Mouse (Mus musculus): ENCODE results near the gene Tns4. TPM values are rescaled to one million over a fixed set of nuclear protein-coding genes. Genes with fewer than 3 reads are reported as not detected.

Tns4 gene
- total and polyA plus RNA-seq, 3 experiments, result 0.03 TPM; not detected in 2

- TF ChIP-seq CHD1 (IDR thresholded peaks at IDR 0.05; ENCODE audit: low read depth, low read length) (no peak), KAT2A (conservative IDR thresholded peaks at IDR 0.05; ENCODE audit: low read depth, low read length) (no peak), JUND (IDR thresholded peaks at IDR 0.05; ENCODE audit: low read depth, low read length) (0 out of 2 replicates have a peak, but pooled peaks have one; percentile 11), EP300 (IDR thresholded peaks at IDR 0.05; ENCODE audit: low read depth in 1 of 2, low read length in 2 of 2) (peak; percentile 53 to 69; a peak in 3 of 4 replicates), MAFK (IDR thresholded peaks at IDR 0.05; ENCODE audit: borderline replicate concordance, low read depth, low read length) (no peak), TBP (IDR thresholded peaks at IDR 0.05; ENCODE audit: low read depth, low read length) (peak; percentile 49; the same call in 1 of the 2 replicates), POLR2A (IDR thresholded peaks at IDR 0.05; ENCODE audit: control insufficient read depth in 1 of 2, insufficient read depth in 1 of 2, low read depth in 1 of 2, low read length in 2 of 2, poor library complexity in 1 of 2) (peak in 1 of 2 experiments; percentile 50; a peak in 1 of 4 replicates), MAX (IDR thresholded peaks at IDR 0.05; ENCODE audit: low read length) (peak; percentile 43), SIN3A (IDR thresholded peaks at IDR 0.05; ENCODE audit: low read length) (peak; percentile 47), RAD21 (IDR thresholded peaks at IDR 0.05; ENCODE audit: low read depth, low read length) (no peak), MEF2A (IDR thresholded peaks at IDR 0.05; ENCODE audit: extremely low read depth, insufficient replicate concordance, low read depth, low read length, poor library complexity, severe bottlenecking) (no peak), ZMIZ1 (IDR thresholded peaks at IDR 0.05; ENCODE audit: low read depth, low read length) (peak; percentile 47; the same call in 1 of the 2 replicates), ETS1 (IDR thresholded peaks at IDR 0.05; ENCODE audit: low read depth, low read length) (peak; percentile 15; the same call in 1 of the 2 replicates), CTCF (IDR thresholded peaks at IDR 0.05 in 2 of 3, conservative IDR thresholded peaks at IDR 0.05 in 1 of 3; ENCODE audit: control insufficient read depth in 1 of 3, insufficient read depth in 1 of 3, low read depth in 2 of 3, low read length in 3 of 3, poor library complexity in 1 of 3, severe bottlenecking in 1 of 3) (no peak), POLR2AphosphoS2 (IDR thresholded peaks at IDR 0.05; ENCODE audit: low read length) (no peak), BHLHE40 (IDR thresholded peaks at IDR 0.05; ENCODE audit: borderline replicate concordance, low read depth, low read length) (no peak), MYC (IDR thresholded peaks at IDR 0.05; ENCODE audit: low read depth, low read length) (no peak; the same call in 1 of the 2 replicates), GABPA (IDR thresholded peaks at IDR 0.05; ENCODE audit: low read depth, low read length) (no peak)
Measured at GRCm38 (mm10) chr11:99105981-99106726, 17.0 kb upstream of the Tns4 start (continued).

GRCm38 (mm10) chr11:99104609-99105410 lies 15.7 kb upstream of the Tns4 start:
- no peaks in the 10 kb centered on the region for H3K79me2 ChIP-seq (ENCODE audit: control insufficient read depth, insufficient read depth, low read length, poor library complexity)
- H3K27me3 ChIP-seq (ENCODE audit: control insufficient read depth in 1 of 2, insufficient read depth in 2 of 2, low read length in 2 of 2), result no peaks in the 10 kb centered on the region
- H3K9me3 ChIP-seq (replicated peaks; ENCODE audit: insufficient read depth, low read length), result no peaks in the 10 kb centered on the region
- peaks cover 0 to 39% of the 10 kb centered on the region in 2 experiments; a peak in 2 of 4 replicates for H3K36me3 ChIP-seq (ENCODE audit: control insufficient read depth in 1 of 2, insufficient read depth in 2 of 2, low read length in 2 of 2)
- peak; percentile 98 for DNase-seq (ENCODE audit: low read depth, low spot score)
- H3K4me3 ChIP-seq (ENCODE audit: control insufficient read depth in 1 of 2, insufficient read depth in 1 of 2, low read depth in 2 of 2, low read length in 2 of 2), result no peak overlapping the region
- peak overlapping the region; percentile 6; the same call in 1 of the 2 replicates for H3K9ac ChIP-seq (ENCODE audit: control insufficient read depth, low read depth, low read length, poor library complexity, severe bottlenecking)
- peak overlapping the region; percentile 87 for H3K27ac ChIP-seq (ENCODE audit: control insufficient read depth, low read depth, low read length)
- peaks cover 26 to 52% of the 10 kb centered on the region in 2 experiments for H3K4me1 ChIP-seq (ENCODE audit: control insufficient read depth in 1 of 2, insufficient read depth in 2 of 2, low read length in 2 of 2)
- TF ChIP-seq NELFE (IDR thresholded peaks at IDR 0.05; ENCODE audit: low read depth, low read length) (no peak; the same call in 1 of the 2 replicates), TCF12 (IDR thresholded peaks at IDR 0.05; ENCODE audit: low read depth, low read length) (peak; percentile 90), CHD1 (IDR thresholded peaks at IDR 0.05; ENCODE audit: low read depth, low read length) (no peak), POLR2AphosphoS5 (IDR thresholded peaks at IDR 0.05; ENCODE audit: borderline replicate concordance, low read depth, low read length) (no peak), TAL1 (IDR thresholded peaks at IDR 0.05; ENCODE audit: low read length) (peak; percentile 60), MYB (IDR thresholded peaks at IDR 0.05; ENCODE audit: low read depth, low read length) (peak; percentile 98), MAX (IDR thresholded peaks at IDR 0.05; ENCODE audit: low read length) (no peak; the same call in none of the 2 replicates), MAZ (IDR thresholded peaks at IDR 0.05; ENCODE audit: low read depth, low read length) (peak; percentile 100), NRF1 (IDR thresholded peaks at IDR 0.05; ENCODE audit: insufficient read depth, low read depth, low read length, poor library complexity, severe bottlenecking) (no peak), USF1 (IDR thresholded peaks at IDR 0.05; ENCODE audit: low read depth, low read length) (no peak), ZKSCAN1 (IDR thresholded peaks at IDR 0.05; ENCODE audit: low read depth, low read length) (no peak), ELF1 (IDR thresholded peaks at IDR 0.05; ENCODE audit: low read depth, low read length) (peak; percentile 83), GATA1 (IDR thresholded peaks at IDR 0.05; ENCODE audit: low read depth, low read length) (peak; percentile 96), MAFK (IDR thresholded peaks at IDR 0.05; ENCODE audit: borderline replicate concordance, low read depth, low read length) (peak; percentile 64; the same call in 1 of the 2 replicates), E2F4 (IDR thresholded peaks at IDR 0.05; ENCODE audit: borderline replicate concordance, low read depth, low read length) (no peak), JUND (IDR thresholded peaks at IDR 0.05; ENCODE audit: low read depth, low read length) (peak; percentile 72), HCFC1 (IDR thresholded peaks at IDR 0.05; ENCODE audit: low read depth, low read length) (peak; percentile 60; the same call in 1 of the 2 replicates)
